In the genomic region with DNA sequence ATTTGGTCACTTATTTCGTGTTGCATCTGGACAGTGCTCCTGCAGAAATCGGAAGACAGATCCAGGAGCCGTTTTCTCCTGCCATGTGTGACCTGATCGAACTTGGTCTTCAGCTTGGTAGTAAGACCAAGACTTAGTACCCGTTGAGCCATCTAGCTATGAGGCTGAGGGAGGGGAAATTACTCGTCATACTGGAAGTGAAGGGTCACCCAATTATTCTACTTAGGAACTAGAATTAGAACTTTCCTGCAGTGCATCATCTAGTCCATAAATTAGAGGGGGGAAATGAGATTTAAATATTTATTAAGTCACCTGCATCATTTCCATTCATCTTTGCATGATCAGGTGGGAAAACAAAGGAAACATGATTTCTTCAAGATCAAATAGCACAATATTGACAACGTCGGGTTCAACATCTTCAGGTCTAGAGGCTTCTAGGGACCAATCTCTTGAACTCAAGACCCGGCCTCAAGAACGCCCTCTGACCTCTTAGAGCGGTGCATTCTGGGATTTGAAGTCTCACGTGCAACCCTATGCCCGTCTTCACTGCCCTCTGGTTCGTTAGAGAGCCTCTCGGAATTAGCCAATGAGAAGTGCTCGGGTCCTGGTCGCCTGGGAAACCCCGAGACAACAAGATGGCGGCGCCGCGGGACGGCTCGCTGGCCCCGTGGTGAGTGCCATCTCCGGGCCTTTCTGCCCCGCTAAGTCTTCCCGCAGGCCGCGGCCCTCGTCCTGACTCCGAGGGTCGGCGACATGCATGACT, we compare ENCODE assay signal across 8 mouse cellular contexts. TPM values are rescaled to one million over a fixed set of nuclear protein-coding genes. Genes with fewer than 3 reads are reported as not detected.
A peak's percentile ranks its signal among the peaks of the same experiment; 100 is the strongest.
DNase-seq lines count a peak whose midpoint lies in the region; ATAC-seq and TF ChIP-seq lines count a peak whose summit lies in the region.

A gene (plus strand): TSS at position 592 of the 763 bp plus-strand sequence.

- no peak for DNase-seq in Patski (ENCODE audit: low read depth, low spot score)
- DNase-seq in cerebellum, postnatal 14 days = peak; percentile 89 to 91
- peak; percentile 85 to 86 for DNase-seq in frontal cortex, postnatal 14 days (ENCODE audit: low spot score in 2 of 2)
- peak; percentile 76 to 83 for DNase-seq in layer of hippocampus, postnatal 25 days (ENCODE audit: extremely low spot score in 1 of 2, low spot score in 1 of 2)
- peak; percentile 92 for DNase-seq in lung, postnatal 25 days (ENCODE audit: low spot score)
- peak; percentile 92 for DNase-seq in retina, embryonic 14.5 days (ENCODE audit: low spot score)
- peak; percentile 87 for DNase-seq in thymus, postnatal 4 days

- H3K36me3 ChIP-seq in hindbrain, embryonic 13.5 days = no peaks in the 10 kb centered on the region

- peak within 1 kb of the TSS; percentile 69 for H3K4me3 ChIP-seq in hindbrain, embryonic 13.5 days

- H3K9me3 ChIP-seq in hindbrain, embryonic 13.5 days = no peaks in the 10 kb centered on the region

- TF ChIP-seq CTCF in Patski (IDR thresholded peaks at IDR 0.05) = no peak

- POLR2A ChIA-PET in Patski (lab: Charles Lee) = no interaction called here

- peak within 1 kb of the TSS; percentile 68 for H3K4me2 ChIP-seq in hindbrain, embryonic 13.5 days

- 0 out of 2 replicates have a peak within 1 kb of the TSS, but pooled peaks have one; percentile 30 for H3K27ac ChIP-seq in hindbrain, embryonic 13.5 days

- H3K4me1 ChIP-seq in hindbrain, embryonic 13.5 days (replicated peaks) = peaks cover 14% of the 10 kb centered on the region; the same call in 1 of the 2 replicates

- WGBS in hindbrain, embryonic 13.5 days = 18% methylated on average over 34 of the region's 34 CpGs

- in situ Hi-C loops in Patski (cut with MboI; ENCODE audit: low pct_unique_long_range_greater_than_20kb) = no loop called here

- ATAC-seq in Patski = peak; percentile 90
- peak; percentile 97 for ATAC-seq in hindbrain, embryonic 13.5 days (ENCODE audit: low FRiP score)

- no peaks in the 10 kb centered on the region for H3K27me3 ChIP-seq in Patski
- H3K27me3 ChIP-seq in hindbrain, embryonic 13.5 days = no peaks in the 10 kb centered on the region

- peak within 1 kb of the TSS; percentile 75 for H3K9ac ChIP-seq in hindbrain, embryonic 13.5 days

- CTCF ChIA-PET in Patski (lab: Charles Lee) = no interaction called here

RNA-seq across cellular contexts. Expression of the gene that starts here (rescaled TPM):
- 10.0 TPM for polyA plus RNA-seq in Patski (2021)
- 14.7 and 16.0 TPM in 2 replicates for polyA plus RNA-seq in hindbrain, embryonic 13.5 days (2015; fragmentation: Nextera tagmentation; extraction: Ambion mirVana)
- total RNA-seq in layer of hippocampus, postnatal 25 days (2021) = 10 to 100 TPM; 24.0 to 32.1 TPM
